Mouse (Mus musculus) cortical plate, adult 2 months (tissue): Measurements from ENCODE around the gene Cx3cl1.

Source experiments
- CTCF ChIP-seq: fragments of 200-500 bp; IDR thresholded peaks from 2 replicates; pipeline ENCODE4 v1.5.1; 2011; ENCODE audit warnings: mild to moderate bottlenecking, control low read depth, low read length; ENCODE audit not compliant: insufficient read depth; ENCODE audit errors: extremely low read depth
- POLR2A ChIP-seq: fragments of 200-500 bp; IDR thresholded peaks from 2 replicates; pipeline ENCODE4 v1.6.1; 2011; ENCODE audit warnings: mild to moderate bottlenecking, low read length, control low read depth; ENCODE audit not compliant: insufficient read depth; ENCODE audit errors: extremely low read depth

DNA sequence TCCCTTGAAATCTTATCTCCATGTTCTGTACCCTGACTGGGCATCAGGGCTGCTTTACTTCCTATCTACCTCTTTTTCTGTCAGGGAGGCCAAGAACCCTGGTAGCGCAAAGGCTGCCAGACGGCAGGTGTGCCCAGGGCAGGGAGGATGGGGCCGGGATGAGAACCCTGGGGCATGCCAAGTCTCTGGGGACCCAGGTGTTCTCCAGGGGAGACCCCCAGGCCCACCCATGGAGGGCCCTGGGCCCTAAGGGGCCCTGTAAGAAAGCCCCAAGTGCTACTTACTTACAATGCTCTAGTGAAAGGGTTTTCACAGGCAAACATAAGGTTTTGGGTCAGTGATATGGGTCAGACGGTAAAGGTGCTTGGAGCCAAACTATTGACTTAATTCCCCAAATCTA is 30.1 kb upstream of the Cx3cl1 start:
- TF ChIP-seq CTCF, result no peak
- TF ChIP-seq POLR2A, result no peak
